Mouse (Mus musculus): ENCODE measurements around the gene Snx4.

- TF ChIP-seq POLR2A (IDR thresholded peaks at IDR 0.05; ENCODE audit: low read depth, low read length): no peak
- no peak for TF ChIP-seq CTCF (IDR thresholded peaks at IDR 0.05; ENCODE audit: extremely low read depth, insufficient read length, insufficient replicate concordance, low read depth, low read length)
Measured at GRCm38 (mm10) chr16:33307761-33308160, 56.5 kb downstream of the Snx4 start.
